Mouse (Mus musculus) E14TG2a.4 (cell line): ENCODE data around the gene Cfap77.

Source experiments
- CTCF ChIP-seq: conservative IDR thresholded peaks from 2 replicates; pipeline ENCODE4 v1.5.1; 2014; ENCODE audit warnings: low read length
- NANOG ChIP-seq: IDR thresholded peaks from 2 replicates; pipeline ENCODE4 v1.6.1; 2014; ENCODE audit warnings: borderline replicate concordance, low read length, mixed read lengths

DNA sequence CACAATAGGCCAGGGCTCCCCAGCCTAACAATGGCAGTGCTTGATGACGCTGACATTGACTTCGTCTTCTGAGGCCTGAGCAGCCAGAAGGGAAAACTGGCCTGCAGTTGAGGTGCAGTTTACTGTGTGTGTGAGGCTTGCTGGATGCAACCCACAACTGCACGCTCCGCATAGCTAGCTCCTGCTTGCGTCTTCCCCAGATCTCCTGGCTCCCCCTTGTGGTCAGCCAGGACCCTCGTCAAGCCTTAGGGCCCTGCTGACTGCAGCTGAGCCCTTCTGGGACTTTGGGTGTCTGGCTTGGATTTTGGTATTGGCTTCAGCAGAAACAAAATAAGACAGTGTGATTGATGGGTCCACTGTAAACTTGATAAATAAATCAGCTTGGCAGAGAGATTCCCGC lies 78.2 kb downstream of the Cfap77 start:
- peak; percentile 69 for TF ChIP-seq CTCF
- TF ChIP-seq NANOG = no peak
